Mouse (Mus musculus) small intestine, adult 2 months (tissue): ENCODE results near the gene Spats2l. TPM values are rescaled to one million over a fixed set of nuclear protein-coding genes. Genes with fewer than 3 reads are reported as not detected.

Experiments used
- H3K27ac ChIP-seq: fragments of 200-500 bp; 2 replicates; pipeline ENCODE4 v1.5.1; 2012; ENCODE audit warnings: low read depth, low read length, control low read depth, inconsistent platforms; ENCODE audit not compliant: insufficient read depth
- H3K27me3 ChIP-seq: fragments of 200-500 bp; 2 replicates; pipeline ENCODE4 v1.6.1; 2012; ENCODE audit warnings: mild to moderate bottlenecking, moderate library complexity, low read length, inconsistent platforms; ENCODE audit not compliant: control insufficient read depth, insufficient read depth
- H3K36me3 ChIP-seq: fragments of 200-500 bp; 2 replicates; pipeline ENCODE4 v1.6.1; 2012; ENCODE audit warnings: mild to moderate bottlenecking, low read length, control low read depth, inconsistent platforms; ENCODE audit not compliant: control insufficient read depth, insufficient read depth
- H3K4me1 ChIP-seq: fragments of 200-500 bp; 2 replicates; pipeline ENCODE4 v1.6.1; 2012; ENCODE audit warnings: low read length, inconsistent platforms, mixed read lengths; ENCODE audit not compliant: control insufficient read depth, insufficient read depth, insufficient read length
- H3K4me3 ChIP-seq: fragments of 200-500 bp; 2 replicates; pipeline ENCODE4 v1.5.1; 2012; ENCODE audit warnings: low read depth, mild to moderate bottlenecking, control low read depth, inconsistent platforms, low read length, moderate library complexity
- CTCF ChIP-seq: fragments of 200-500 bp; IDR thresholded peaks from 2 replicates; pipeline ENCODE4 v1.5.1; 2012; ENCODE audit warnings: low read depth, mild to moderate bottlenecking, control low read depth, inconsistent platforms, low read length, moderate library complexity, mixed read lengths; ENCODE audit not compliant: insufficient replicate concordance, insufficient read length; ENCODE audit errors: extremely low read depth
- POLR2A ChIP-seq: fragments of 200-500 bp; IDR thresholded peaks from 2 replicates; pipeline ENCODE4 v1.6.1; 2012; ENCODE audit warnings: low read depth, mild to moderate bottlenecking, control low read depth, inconsistent platforms, low read length, moderate library complexity
- WGBS: fragments of 180-500 bp; shearing (Covaris S2); methylation state at CpG from one replicate; pipeline ENCODE4 v1.1.7; 2018; 5-methylcytosine and 5-hydroxymethylcytosine counted together
- polyA plus RNA-seq: library from polyadenylated mRNA; depleted of rRNA; stranded (reverse); fragments of >200 nt; gene quantifications from 2 replicates; pipeline ENCODE4 v1.2.3, GENCODE M21; 2012

Spats2l gene
- polyA plus RNA-seq, 1 experiment, result 4.0 TPM

GRCm38 (mm10) chr1:57795838-57796237 is 21.9 kb downstream of the Spats2l start:
- Histone ChIP-seq H3K4me1 (no peaks in the 10 kb centered on the region), H3K27ac (no peak overlapping the region), H3K27me3 (no peaks in the 10 kb centered on the region), H3K36me3 (no peaks in the 10 kb centered on the region), H3K4me3 (no peak overlapping the region)
- WGBS, result 63% methylated on average over 1 of the region's 1 CpGs
- TF ChIP-seq POLR2A (no peak), CTCF (no peak)

DNA sequence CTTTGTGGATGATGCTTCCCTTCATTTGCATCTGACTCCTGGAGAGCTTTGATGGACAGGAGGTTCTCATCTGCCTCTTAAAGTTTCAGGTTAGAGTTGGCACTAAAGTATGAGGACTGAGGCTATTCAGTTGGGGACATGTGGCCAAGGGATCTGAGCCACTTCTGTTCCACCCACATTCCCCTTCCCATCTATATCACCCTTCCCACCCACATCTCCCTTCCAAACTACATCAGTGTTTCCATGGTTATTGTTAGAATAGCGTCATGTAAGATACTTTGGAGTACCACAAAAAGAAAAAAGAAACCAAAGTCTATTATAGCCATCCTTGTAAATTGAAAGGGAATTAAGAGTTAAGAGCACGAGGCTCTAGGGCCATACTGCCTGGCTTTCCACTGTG is 25.4 kb downstream of the Spats2l start:
- H3K4me3 ChIP-seq, result no peak overlapping the region
- WGBS, result 83% methylated on average over 2 of the region's 2 CpGs
- TF ChIP-seq POLR2A (no peak), CTCF (no peak)
- H3K36me3 ChIP-seq, result no peaks in the 10 kb centered on the region
- peaks cover 3% of the 10 kb centered on the region; the same call in 1 of the 2 replicates for H3K4me1 ChIP-seq
- H3K27me3 ChIP-seq, result no peaks in the 10 kb centered on the region
- no peak overlapping the region for H3K27ac ChIP-seq

DNA sequence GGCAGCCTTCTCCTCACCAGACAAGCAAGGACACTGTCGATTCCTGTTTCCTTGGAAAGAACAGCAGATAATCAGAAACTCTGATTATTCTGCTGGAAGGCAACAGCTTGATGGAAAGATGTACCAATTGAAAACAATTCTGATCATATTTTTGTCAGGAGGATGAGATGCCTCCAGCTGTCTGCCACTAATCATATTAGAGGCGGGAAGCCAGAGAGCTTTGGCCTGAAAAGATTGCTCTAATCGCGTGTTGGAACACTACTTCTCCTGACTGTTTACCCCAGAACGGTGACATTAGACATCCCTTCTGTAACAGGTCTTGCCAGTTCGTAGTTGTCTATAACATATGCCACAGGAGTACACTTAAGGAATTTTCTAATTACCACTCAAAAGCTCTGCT is 26.9 kb downstream of the Spats2l start:
- H3K27ac ChIP-seq, result no peak overlapping the region
- H3K27me3 ChIP-seq, result no peaks in the 10 kb centered on the region
- 80% methylated on average over 6 of the region's 6 CpGs for WGBS
- no peak overlapping the region for H3K4me3 ChIP-seq
- peaks cover 3% of the 10 kb centered on the region; the same call in 1 of the 2 replicates for H3K4me1 ChIP-seq
- H3K36me3 ChIP-seq, result no peaks in the 10 kb centered on the region
- TF ChIP-seq POLR2A, result no peak
- no peak for TF ChIP-seq CTCF

GRCm38 (mm10) chr1:57806126-57806525 is 32.2 kb downstream of the Spats2l start:
- H3K4me3 ChIP-seq, result no peak overlapping the region
- TF ChIP-seq POLR2A (no peak), CTCF (no peak)
- no peaks in the 10 kb centered on the region for H3K27me3 ChIP-seq
- H3K27ac ChIP-seq, result no peak overlapping the region
- H3K36me3 ChIP-seq, result no peaks in the 10 kb centered on the region
- peaks cover 3% of the 10 kb centered on the region; the same call in 1 of the 2 replicates for H3K4me1 ChIP-seq
- 93% methylated on average over 3 of the region's 3 CpGs for WGBS

DNA sequence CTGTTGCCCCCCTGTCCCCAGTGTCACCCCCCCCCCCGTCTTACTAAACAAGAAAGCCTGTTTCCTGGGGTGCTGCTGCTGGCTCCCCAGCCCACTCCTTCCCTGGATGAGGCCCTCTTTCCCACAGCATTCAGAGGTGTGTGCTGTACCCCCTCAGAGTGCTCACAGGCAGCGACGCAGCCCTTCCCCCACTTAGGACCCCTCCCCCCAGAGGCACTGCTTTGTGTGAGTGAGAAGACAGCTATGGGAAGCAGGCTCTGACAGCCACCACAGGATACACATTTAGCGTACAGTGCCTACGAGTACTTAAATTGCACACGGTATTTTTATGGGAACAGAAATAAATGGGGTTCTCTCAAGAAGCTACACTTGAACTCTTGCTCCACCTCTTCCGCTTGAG is 33.9 kb downstream of the Spats2l start:
- Histone ChIP-seq H3K4me1 (no peaks in the 10 kb centered on the region), H3K4me3 (no peak overlapping the region), H3K36me3 (no peaks in the 10 kb centered on the region), H3K27me3 (no peaks in the 10 kb centered on the region; the same call in 1 of the 2 replicates), H3K27ac (no peak overlapping the region)
- 80% methylated on average over 7 of the region's 7 CpGs for WGBS
- no peak for TF ChIP-seq CTCF
- TF ChIP-seq POLR2A, result no peak

- H3K27ac ChIP-seq, result no peak overlapping the region
- no peaks in the 10 kb centered on the region for H3K4me1 ChIP-seq
- WGBS, result 56% methylated on average over 4 of the region's 4 CpGs
Measured at GRCm38 (mm10) chr1:57810221-57810620, 36.3 kb downstream of the Spats2l start.

GRCm38 (mm10) chr1:57817103-57817502 is 43.1 kb downstream of the Spats2l start:
- Histone ChIP-seq H3K4me3 (no peak overlapping the region), H3K36me3 (no peaks in the 10 kb centered on the region), H3K4me1 (no peaks in the 10 kb centered on the region), H3K27me3 (no peaks in the 10 kb centered on the region), H3K27ac (no peak overlapping the region)
- WGBS, result 59% methylated on average over 2 of the region's 2 CpGs
- TF ChIP-seq POLR2A, result no peak
- no peak for TF ChIP-seq CTCF

More at GRCm38 (mm10) chr1:57810221-57810620, 36.3 kb downstream of the Spats2l start:
- Histone ChIP-seq H3K36me3 (no peaks in the 10 kb centered on the region), H3K4me3 (no peak overlapping the region), H3K27me3 (no peaks in the 10 kb centered on the region; the same call in 1 of the 2 replicates)
- TF ChIP-seq CTCF, result no peak
- no peak for TF ChIP-seq POLR2A
